Mouse (Mus musculus): ENCODE measurements at regions not wholly inside any gene's neighbourhood (a gene's known extent, or its start where the extent isn't known, plus 50 kb on each side); places are given as distances from the start of the nearest gene placed in this dataset.

- H3K9ac ChIP-seq (ENCODE audit: control insufficient read depth, low read depth, low read length, poor library complexity, severe bottlenecking): no peak overlapping the region
- H3K79me2 ChIP-seq (ENCODE audit: control insufficient read depth, insufficient read depth, low read length, poor library complexity): no peaks in the 10 kb centered on the region
- no peak for DNase-seq (ENCODE audit: low read depth, low spot score)
- no peaks in the 10 kb centered on the region for H3K27me3 ChIP-seq (ENCODE audit: control insufficient read depth in 1 of 2, insufficient read depth in 2 of 2, low read length in 2 of 2)
- no peak overlapping the region for H3K4me3 ChIP-seq (ENCODE audit: control insufficient read depth in 1 of 2, insufficient read depth in 1 of 2, low read depth in 2 of 2, low read length in 2 of 2)
- H3K9me3 ChIP-seq (replicated peaks; ENCODE audit: insufficient read depth, low read length): no peaks in the 10 kb centered on the region
- no peak overlapping the region for H3K27ac ChIP-seq (ENCODE audit: control insufficient read depth, low read depth, low read length)
- H3K4me1 ChIP-seq (ENCODE audit: control insufficient read depth in 1 of 2, insufficient read depth in 2 of 2, low read length in 2 of 2): no peaks in the 10 kb centered on the region
- TF ChIP-seq UBTF (IDR thresholded peaks at IDR 0.05; ENCODE audit: borderline replicate concordance, insufficient read depth, low read depth, low read length): no peak
- no peak for TF ChIP-seq BHLHE40 (IDR thresholded peaks at IDR 0.05; ENCODE audit: borderline replicate concordance, low read depth, low read length)
- TF ChIP-seq KAT2A (conservative IDR thresholded peaks at IDR 0.05; ENCODE audit: low read depth, low read length): no peak
- no peak for TF ChIP-seq USF2 (IDR thresholded peaks at IDR 0.05; ENCODE audit: borderline replicate concordance in 1 of 2, insufficient read depth in 1 of 2, low read depth in 1 of 2, low read length in 2 of 2)
- H3K36me3 ChIP-seq (ENCODE audit: control insufficient read depth in 1 of 2, insufficient read depth in 2 of 2, low read length in 2 of 2): no peaks in the 10 kb centered on the region
These were observed 384.1 kb upstream of the Clnk start for GRCm38 (mm10) chr5:39260721-39261190.

- no peak for DNase-seq (ENCODE audit: low read depth, low spot score)
- Histone ChIP-seq H3K79me2 (ENCODE audit: control insufficient read depth, insufficient read depth, low read length, poor library complexity) (no peaks in the 10 kb centered on the region), H3K9ac (ENCODE audit: control insufficient read depth, low read depth, low read length, poor library complexity, severe bottlenecking) (no peak overlapping the region), H3K4me1 (ENCODE audit: control insufficient read depth in 1 of 2, insufficient read depth in 2 of 2, low read length in 2 of 2) (no peaks in the 10 kb centered on the region), H3K36me3 (ENCODE audit: control insufficient read depth in 1 of 2, insufficient read depth in 2 of 2, low read length in 2 of 2) (no peaks in the 10 kb centered on the region), H3K27ac (ENCODE audit: control insufficient read depth, low read depth, low read length) (no peak overlapping the region), H3K27me3 (ENCODE audit: control insufficient read depth in 1 of 2, insufficient read depth in 2 of 2, low read length in 2 of 2) (no peaks in the 10 kb centered on the region), H3K9me3 (replicated peaks; ENCODE audit: insufficient read depth, low read length) (no peaks in the 10 kb centered on the region), H3K4me3 (ENCODE audit: control insufficient read depth in 1 of 2, insufficient read depth in 1 of 2, low read depth in 2 of 2, low read length in 2 of 2) (no peak overlapping the region)
- TF ChIP-seq POLR2A (IDR thresholded peaks at IDR 0.05; ENCODE audit: control insufficient read depth in 1 of 2, insufficient read depth in 1 of 2, low read depth in 1 of 2, low read length in 2 of 2, poor library complexity in 1 of 2) (no peak), ZMIZ1 (IDR thresholded peaks at IDR 0.05; ENCODE audit: low read depth, low read length) (no peak), ZC3H11A (IDR thresholded peaks at IDR 0.05; ENCODE audit: low read depth, low read length) (no peak), SIN3A (IDR thresholded peaks at IDR 0.05; ENCODE audit: low read length) (no peak), USF1 (IDR thresholded peaks at IDR 0.05; ENCODE audit: low read depth, low read length) (no peak), KAT2A (conservative IDR thresholded peaks at IDR 0.05; ENCODE audit: low read depth, low read length) (no peak), TBP (IDR thresholded peaks at IDR 0.05; ENCODE audit: low read depth, low read length) (no peak), MYC (IDR thresholded peaks at IDR 0.05; ENCODE audit: low read depth, low read length) (no peak), TCF12 (IDR thresholded peaks at IDR 0.05; ENCODE audit: low read depth, low read length) (no peak), POLR2AphosphoS5 (IDR thresholded peaks at IDR 0.05; ENCODE audit: borderline replicate concordance, low read depth, low read length) (no peak), CHD1 (IDR thresholded peaks at IDR 0.05; ENCODE audit: low read depth, low read length) (no peak), BHLHE40 (IDR thresholded peaks at IDR 0.05; ENCODE audit: borderline replicate concordance, low read depth, low read length) (no peak), TAL1 (IDR thresholded peaks at IDR 0.05; ENCODE audit: low read length) (no peak), NRF1 (IDR thresholded peaks at IDR 0.05; ENCODE audit: insufficient read depth, low read depth, low read length, poor library complexity, severe bottlenecking) (no peak), GATA1 (IDR thresholded peaks at IDR 0.05; ENCODE audit: low read depth, low read length) (no peak), MAFK (IDR thresholded peaks at IDR 0.05; ENCODE audit: borderline replicate concordance, low read depth, low read length) (no peak), CHD2 (IDR thresholded peaks at IDR 0.05; ENCODE audit: low read length) (no peak), RCOR1 (IDR thresholded peaks at IDR 0.05; ENCODE audit: low read depth, low read length) (no peak), POLR2AphosphoS2 (IDR thresholded peaks at IDR 0.05; ENCODE audit: low read length) (no peak), GABPA (IDR thresholded peaks at IDR 0.05; ENCODE audit: low read depth, low read length) (no peak)
These were observed 381.1 kb upstream of the Clnk start for GRCm38 (mm10) chr5:39257745-39258144.
